Mouse (Mus musculus) G1E-ER4 (cell line): ENCODE results near the gene Tomt. TPM values are rescaled to one million over a fixed set of nuclear protein-coding genes. Genes with fewer than 3 reads are reported as not detected.

ENCODE experiments used
- GATA1 ChIP-seq: IDR thresholded peaks from one replicate; pipeline ENCODE4 v1.8.0; 2012; ENCODE audit warnings: low read length, inconsistent platforms
- polyA plus RNA-seq: library from polyadenylated mRNA; stranded (reverse); fragments of >175 nt; gene quantifications from 2 replicates; pipeline ENCODE4 v1.2.3, GENCODE M21; 2012

Tomt gene
- not detected in 2 replicates for polyA plus RNA-seq

DNA sequence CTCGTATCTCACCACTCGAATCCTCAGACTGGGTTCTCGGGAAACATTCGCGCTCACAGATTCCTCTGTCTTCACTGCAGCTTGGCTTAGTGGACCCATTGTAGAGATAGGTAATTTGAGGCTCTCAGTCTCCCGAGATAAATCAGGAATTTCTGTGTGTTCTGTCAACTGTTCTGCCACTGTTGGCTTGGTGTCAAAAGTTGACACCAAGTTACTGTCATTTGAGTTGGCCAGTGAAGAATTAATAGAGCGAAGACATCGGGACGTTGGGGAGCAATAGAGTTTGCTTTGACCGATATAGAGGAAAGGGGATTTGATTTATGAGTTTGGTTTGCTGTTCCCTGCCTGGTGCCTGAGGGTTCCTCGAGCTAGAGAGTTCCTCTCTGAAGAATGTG lies at the start of gene Tomt:
Gene Tomt, minus strand, starts transcription at position 73 of the 395 bp plus-strand sequence.
- no peak for TF ChIP-seq GATA1

DNA sequence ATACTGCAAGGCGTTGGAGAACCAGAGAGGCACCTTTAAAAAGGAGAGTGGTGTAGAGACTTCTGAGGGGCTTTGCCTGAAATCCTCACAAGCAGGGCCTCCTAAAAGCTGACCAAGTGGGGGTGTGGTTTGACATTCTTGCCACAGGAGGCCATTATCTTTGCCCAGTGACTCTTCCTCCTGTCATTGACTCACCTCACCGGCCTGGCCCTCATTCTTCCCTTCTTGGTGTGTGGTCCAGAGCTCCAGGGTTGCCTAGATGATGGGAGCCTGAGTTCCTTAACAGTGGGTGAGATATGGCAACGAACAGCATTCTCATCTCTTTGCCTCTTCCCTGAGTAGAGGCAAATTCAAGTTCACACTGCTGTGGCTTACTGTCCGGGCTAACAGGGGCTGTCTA lies 49.7 kb upstream of the Tomt start:
- TF ChIP-seq GATA1 = no peak

DNA sequence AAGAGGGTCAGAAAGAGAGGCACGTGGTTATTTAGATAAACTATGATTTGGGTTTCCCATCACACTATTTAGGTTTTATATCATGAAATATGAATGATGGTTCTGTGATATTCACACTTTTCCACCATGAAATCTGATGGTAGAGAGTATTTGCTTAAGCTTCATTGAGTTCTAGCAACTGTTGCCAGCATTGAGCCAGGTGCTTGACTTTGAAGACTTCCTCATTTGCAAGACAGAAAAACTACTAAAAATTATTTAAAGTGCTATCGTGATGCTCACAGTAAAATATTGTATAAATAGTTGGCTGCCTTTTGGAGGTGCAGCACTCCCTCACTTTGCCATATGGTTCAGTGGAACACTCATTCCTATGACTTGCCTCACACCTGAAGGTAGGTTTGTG lies 49.1 kb upstream of the Tomt start:
- no peak for TF ChIP-seq GATA1

DNA sequence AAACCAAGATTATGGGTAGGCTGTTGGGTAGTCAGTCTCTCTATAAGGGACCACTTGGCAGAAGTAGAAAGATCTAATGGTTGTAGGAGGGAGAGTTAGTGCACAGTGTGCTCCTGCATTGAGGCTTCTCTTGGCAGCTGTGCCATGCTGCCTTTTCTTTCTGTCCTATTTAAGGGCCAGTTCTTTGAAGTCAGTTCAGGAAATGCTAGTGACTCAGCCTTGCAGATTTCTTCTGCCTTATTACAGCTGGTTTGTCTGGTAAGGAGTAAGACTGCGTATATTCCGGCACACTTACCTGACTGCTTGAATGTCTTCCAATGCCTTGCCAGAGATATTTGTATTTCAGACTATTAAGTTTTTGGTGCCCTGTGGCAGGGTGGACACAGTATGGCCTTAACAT lies 48.0 kb upstream of the Tomt start:
- TF ChIP-seq GATA1 = no peak

DNA sequence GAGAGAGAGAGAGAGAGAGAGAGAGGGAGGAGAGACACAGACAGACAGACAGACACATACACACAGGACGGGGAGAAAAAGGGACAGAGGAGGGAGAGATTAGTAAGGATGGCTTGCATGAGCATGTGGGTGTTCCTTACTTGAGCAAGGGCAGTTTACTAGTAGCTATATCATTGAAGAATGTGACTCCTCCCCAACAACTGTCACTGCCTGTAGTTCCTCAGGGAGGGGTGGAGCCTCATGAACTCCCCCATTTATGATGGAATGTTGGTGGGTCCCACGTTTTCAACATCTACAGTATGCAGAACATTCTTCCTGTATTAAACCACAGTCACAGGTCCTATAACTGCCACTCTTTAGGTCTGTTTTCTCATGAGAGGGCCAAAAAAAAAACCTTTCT lies 45.9 kb upstream of the Tomt start:
- TF ChIP-seq GATA1 = no peak

DNA sequence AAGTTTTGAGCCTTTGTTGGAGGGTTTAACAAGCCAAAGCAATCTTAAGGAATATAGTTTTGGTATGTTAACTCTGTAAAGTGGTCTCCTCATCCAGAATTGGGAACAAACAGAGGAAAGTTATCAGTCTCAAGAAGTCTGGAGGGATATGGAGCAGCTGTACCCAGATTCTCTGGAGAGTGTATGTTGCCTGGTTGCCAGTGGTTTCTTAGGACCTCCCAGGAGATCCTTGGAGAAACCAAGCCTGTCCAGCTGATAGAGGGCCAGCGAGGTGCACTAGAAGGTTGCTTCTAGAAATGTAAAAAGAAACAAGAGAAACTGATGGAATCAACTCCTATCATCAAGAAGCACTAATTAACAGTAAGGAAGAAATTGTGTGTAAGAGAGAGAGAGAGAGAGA lies 45.5 kb upstream of the Tomt start:
- TF ChIP-seq GATA1 = no peak

DNA sequence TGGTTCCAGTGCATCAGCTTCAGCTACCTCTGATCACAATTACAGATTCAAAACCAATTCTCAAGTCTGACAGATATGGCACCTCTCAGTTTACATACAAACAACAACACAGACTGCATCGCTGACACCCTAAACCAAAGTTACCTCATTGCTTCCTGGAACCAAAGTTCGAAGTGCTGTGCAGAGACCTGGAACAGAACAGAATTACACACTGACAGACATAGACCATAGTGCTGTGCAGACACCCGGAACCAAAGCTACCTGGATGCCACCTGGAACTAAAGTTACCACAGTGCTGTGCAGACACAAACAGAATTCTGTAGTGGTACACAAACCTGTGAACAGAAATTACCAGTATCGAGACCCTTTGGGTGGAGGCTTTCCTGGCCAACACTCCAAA lies 33.6 kb upstream of the Tomt start:
- TF ChIP-seq GATA1 = no peak

DNA sequence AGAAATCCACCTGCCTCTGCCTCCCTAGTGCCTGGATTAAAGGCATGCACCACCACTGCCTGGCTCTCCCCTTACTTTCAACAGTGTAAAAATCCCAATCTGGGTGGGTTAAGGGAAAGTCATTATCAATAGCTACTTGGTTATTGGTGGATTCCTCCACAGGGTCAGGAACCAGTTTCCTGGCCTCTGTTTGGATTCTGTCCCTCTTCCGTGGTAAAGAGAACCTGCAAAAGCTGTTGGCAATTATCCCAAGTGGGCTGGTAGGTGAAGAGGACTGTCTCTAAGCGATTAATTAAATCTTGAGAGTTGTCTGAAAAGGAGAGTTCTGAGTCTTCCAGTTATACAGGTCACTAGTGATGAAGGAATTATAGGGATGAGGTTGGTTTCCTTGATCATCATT lies 32.2 kb upstream of the Tomt start:
- no peak for TF ChIP-seq GATA1

DNA sequence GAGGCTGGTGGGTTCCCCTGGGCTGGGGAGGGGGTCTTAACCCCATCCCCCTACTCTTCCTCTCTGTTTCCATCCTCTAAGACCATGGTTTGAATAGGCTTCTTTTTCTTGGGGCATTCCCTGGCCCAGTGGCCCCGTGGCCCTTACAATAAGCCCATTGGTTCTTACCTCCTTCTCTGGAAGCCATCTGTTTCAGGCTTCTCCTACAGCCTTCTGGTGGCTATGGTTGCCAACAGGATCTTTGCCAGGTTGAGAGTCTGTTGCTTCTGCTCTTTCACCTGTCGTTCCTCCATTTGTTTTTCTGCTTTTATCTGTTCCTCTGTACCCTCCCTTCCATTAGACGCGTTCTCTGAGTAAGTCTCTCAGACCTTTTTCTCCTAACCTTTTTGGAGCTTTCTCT lies 31.4 kb upstream of the Tomt start:
- no peak for TF ChIP-seq GATA1

DNA sequence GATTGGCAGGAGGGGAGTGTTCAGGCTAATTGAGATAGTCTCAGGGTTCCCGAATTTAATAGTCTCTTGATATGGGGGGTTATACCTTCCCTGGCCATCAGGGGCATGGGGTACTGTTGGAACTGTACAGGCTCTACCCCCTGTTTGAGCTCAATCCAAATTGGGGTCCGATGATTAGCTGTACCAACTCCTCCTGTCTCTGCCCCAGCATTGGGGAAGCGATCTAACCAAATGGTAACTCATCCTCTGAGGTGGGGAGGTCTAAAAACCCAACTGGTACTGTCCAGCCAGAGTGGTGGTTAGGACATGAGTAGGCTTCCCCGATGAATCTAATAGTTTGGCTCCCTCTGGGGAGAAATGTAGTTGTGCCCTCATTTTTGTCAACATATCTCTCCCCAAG lies 30.8 kb upstream of the Tomt start:
- TF ChIP-seq GATA1 = no peak

DNA sequence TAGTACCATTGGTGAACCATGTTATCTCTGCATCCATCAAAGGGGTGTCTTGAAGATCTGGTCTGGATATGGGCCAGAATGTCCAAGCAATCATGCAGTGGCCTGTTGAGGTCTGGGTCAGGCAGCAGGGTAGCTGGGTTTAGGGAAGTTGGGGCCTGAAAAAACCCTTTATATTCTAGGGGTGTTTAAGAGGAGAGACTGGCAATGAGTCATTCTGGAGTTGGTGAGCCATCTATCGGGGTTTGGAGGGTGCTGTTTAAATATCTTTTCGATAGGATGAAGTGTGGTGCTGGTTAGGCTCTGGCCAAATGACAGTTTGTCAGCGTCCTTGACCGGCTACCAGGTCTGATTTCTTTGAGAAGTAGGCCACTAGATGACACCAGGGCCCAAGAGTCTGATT lies 29.8 kb upstream of the Tomt start:
- no peak for TF ChIP-seq GATA1

DNA sequence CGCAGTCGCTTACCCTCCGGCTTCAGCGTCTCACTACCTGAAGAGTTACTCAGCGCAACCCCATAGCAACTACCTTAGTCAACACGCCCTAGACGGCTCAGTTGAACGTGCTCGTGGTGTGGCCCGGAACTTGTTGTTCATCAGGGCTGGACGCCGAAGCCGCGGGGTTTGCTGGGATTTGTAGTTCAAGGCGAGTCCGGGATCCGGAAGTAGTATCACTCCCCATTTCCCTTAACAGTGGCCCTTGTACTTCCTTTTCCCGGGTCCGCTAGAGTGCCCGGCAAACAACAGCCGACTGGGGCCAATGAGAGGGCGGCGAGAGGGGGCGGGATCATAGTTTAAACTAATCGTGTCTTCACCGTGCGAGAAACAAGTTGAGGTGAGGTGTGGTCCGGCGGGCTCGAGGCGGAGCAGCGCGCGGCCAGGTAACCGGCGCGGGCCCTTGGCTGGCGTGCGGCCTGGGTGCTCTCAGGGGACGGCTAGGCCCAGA lies 27.6 kb upstream of the Tomt start, which contains the start of the genes Lrrc51 and Numa1:
Gene Lrrc51, minus strand, starts transcription at position 145 of the 490 bp plus-strand sequence.
Gene Numa1, plus strand, starts transcription at position 361 of the 490 bp plus-strand sequence.
- no peak for TF ChIP-seq GATA1

DNA sequence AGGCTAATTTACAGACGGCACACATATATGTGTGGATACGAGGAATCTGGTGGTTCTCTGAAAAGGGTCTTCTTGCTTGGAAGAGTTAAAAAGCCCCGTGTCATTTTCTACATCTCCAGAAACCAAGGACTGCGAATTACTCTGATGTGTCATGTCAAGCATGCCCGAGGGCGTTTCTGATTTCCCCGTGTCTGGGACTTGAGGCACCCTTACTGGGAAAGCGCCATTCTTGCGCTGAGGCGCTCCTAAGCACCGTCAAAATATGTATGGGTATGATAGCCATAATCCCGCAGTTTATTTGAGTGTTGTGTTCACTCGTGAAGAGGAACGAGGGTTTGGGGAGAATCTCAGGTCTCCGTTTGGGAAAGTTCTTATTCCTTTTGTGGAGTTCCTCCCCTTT lies 27.1 kb upstream of the Tomt start:
- TF ChIP-seq GATA1 = no peak

DNA sequence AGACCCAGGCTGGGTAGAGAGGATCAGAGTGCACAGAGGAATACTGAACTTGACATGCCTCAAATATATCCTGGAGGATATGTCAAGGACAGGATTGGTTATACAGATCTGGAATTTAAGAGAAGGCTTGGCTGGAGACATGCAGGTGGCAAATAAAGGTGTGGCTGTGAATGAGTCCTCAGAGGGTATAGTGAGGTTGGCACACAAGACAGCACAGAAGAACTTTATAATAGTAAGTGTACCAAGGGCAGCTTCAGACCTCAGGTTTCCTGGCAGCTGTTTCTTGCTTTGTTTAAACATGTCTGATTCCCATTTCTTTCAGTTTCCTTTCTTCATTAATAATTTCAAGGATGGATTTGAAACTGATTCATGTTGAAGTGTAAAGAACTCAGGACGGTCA lies 26.4 kb upstream of the Tomt start:
- TF ChIP-seq GATA1 = no peak

DNA sequence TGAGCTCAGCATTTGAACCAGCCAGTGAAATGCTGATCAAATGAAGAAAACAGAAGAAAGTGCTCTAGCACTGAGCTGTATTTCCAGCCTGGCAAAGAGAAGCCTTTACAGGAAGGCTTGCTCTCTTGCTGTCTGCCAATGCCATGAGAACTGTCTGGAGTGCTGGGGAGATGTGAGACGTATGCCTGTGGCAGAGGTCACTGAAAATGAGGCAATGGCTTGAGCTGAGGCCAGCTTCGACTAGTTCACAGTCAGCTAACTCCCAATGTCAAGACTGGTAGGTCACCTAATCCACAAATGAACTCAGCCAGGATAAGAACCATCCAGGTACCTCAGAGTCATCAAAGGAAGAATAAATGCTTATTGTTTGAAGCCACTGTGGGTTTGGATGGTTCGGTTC lies 21.9 kb upstream of the Tomt start:
- no peak for TF ChIP-seq GATA1

DNA sequence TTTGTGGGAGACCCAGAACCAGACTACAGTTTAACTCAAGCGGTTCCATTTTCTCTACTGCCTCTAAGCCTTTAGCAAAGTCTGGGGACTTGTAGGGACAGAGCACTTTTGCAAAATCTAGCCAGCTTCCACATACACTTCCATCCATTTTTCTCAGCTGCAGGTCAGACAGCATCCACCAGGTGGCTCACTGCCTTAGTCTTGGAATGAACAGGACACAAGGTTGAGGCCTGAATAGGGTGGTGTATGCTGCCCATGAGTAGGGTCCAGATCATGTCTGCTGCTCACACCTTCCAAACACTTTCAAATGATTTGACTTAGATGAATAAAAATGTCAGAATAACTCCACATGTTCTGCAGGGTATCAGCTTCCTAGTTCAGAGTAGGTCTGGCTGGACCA lies 11.9 kb upstream of the Tomt start:
- no peak for TF ChIP-seq GATA1

DNA sequence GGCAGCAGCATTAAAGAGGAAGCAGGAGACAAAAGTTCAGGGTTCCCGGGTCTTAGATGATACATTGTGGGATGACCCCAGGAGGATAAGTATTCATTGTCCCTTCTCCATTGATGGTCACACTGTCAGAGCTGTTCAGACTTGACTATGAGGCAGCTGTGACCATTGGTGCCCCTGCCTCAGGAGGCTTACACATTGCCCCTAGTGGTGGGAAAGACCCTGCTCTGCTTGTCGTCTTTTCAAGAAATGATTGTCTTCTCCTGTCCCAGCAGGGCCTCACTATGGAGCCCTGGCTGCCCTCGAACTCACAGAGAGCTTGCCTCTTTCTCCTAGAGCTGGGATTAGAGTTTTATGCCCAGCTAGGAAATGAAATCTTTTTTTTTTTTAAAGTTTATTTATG lies 5.8 kb upstream of the Tomt start:
- TF ChIP-seq GATA1 = no peak

DNA sequence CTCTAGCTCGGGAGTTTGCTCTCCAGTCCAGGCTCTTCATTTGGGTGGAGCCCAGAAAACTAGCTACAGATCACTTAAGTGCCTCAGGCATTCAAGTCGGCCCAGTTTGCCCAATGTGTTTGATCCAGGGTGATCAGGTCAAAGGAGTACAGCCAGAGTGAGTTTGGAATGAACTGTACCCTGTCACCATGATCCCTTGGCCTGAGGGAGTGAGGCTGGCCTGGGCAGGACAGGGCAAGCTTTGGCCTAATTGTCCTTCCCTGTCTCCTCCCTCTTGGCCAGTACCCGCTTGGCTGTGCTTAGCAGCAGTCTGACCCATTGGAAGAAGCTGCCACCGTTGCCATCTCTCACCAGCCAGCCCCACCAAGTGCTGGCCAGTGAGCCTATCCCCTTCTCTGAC lies 4.0 kb upstream of the Tomt start:
- no peak for TF ChIP-seq GATA1
